Mouse (Mus musculus): ENCODE measurements around the gene Cep85l.

Gene Cep85l

GRCm38 (mm10) chr10:53379709-53380106 lies at the start of gene Cep85l:
TSS of gene Cep85l (minus strand) at chr10:53379947.
- peak; percentile 95 for DNase-seq

- no peak for DNase-seq
These were observed 49.1 kb upstream of the Cep85l start for GRCm38 (mm10) chr10:53428695-53429447.

- DNase-seq: no peak
These were observed 46.8 kb upstream of the Cep85l start for GRCm38 (mm10) chr10:53426524-53426923.

- no peak for DNase-seq
These were observed 43.3 kb upstream of the Cep85l start for GRCm38 (mm10) chr10:53423091-53423490.

GRCm38 (mm10) chr10:53422206-53422605 lies 42.5 kb upstream of the Cep85l start:
- DNase-seq: no peak

- DNase-seq: no peak
These were observed 41.9 kb upstream of the Cep85l start for GRCm38 (mm10) chr10:53421613-53422012.

- no peak for DNase-seq
These were observed 40.3 kb upstream of the Cep85l start for GRCm38 (mm10) chr10:53420069-53420468.

- no peak for DNase-seq
These were observed 39.6 kb upstream of the Cep85l start for GRCm38 (mm10) chr10:53419139-53419935.

- DNase-seq: no peak
These were observed 37.3 kb upstream of the Cep85l start for GRCm38 (mm10) chr10:53417015-53417414.

GRCm38 (mm10) chr10:53416152-53416712 lies 36.5 kb upstream of the Cep85l start:
- DNase-seq: no peak

- no peak for DNase-seq
These were observed 35.5 kb upstream of the Cep85l start for GRCm38 (mm10) chr10:53415252-53415651.

- peak; percentile 51 for DNase-seq
These were observed 34.6 kb upstream of the Cep85l start for GRCm38 (mm10) chr10:53414092-53415085.

- no peak for DNase-seq
These were observed 33.2 kb upstream of the Cep85l start for GRCm38 (mm10) chr10:53412936-53413335.

GRCm38 (mm10) chr10:53412165-53412564 lies 32.4 kb upstream of the Cep85l start:
- DNase-seq: no peak

- DNase-seq: no peak
These were observed 31.1 kb upstream of the Cep85l start for GRCm38 (mm10) chr10:53410831-53411230.

GRCm38 (mm10) chr10:53407422-53407821 lies 27.7 kb upstream of the Cep85l start:
- no peak for DNase-seq

- no peak for DNase-seq
These were observed 27.1 kb upstream of the Cep85l start for GRCm38 (mm10) chr10:53406845-53407244.

- DNase-seq: no peak
These were observed 22.5 kb upstream of the Cep85l start for GRCm38 (mm10) chr10:53402293-53402692.

- DNase-seq: no peak
These were observed 19.3 kb upstream of the Cep85l start for GRCm38 (mm10) chr10:53399053-53399452.

GRCm38 (mm10) chr10:53398540-53398902 lies 18.8 kb upstream of the Cep85l start:
- peak; percentile 67 for DNase-seq

GRCm38 (mm10) chr10:53397846-53398539 lies 18.2 kb upstream of the Cep85l start:
- peak; percentile 22 for DNase-seq

All from embryo, embryonic 11 days (tissue).